Mouse (Mus musculus): Measurements from ENCODE around the gene Slc15a2.

- TF ChIP-seq CTCF (IDR thresholded peaks at IDR 0.05; ENCODE audit: low read depth) (no peak), EP300 (IDR thresholded peaks at IDR 0.05; ENCODE audit: low read depth) (no peak)
Measured at GRCm38 (mm10) chr16:36770191-36770771, 14.5 kb downstream of the Slc15a2 start.
